Mouse (Mus musculus) neural tube, embryonic 15.5 days (tissue): Measurements from ENCODE around the gene Cmtr1. TPM values are rescaled to one million over a fixed set of nuclear protein-coding genes. Genes with fewer than 3 reads are reported as not detected.
"Not testable (repeated sequence)": the region's sequence is repeated elsewhere in the genome, so short reads cannot be mapped to it uniquely, and the experiment has no call there.

Experiments
- ATAC-seq: fragments of 200-750 bp; cut with Nextera tagmentation; 2 replicates; pipeline ENCODE4 v1.8.0; 2017; ENCODE audit warnings: mild to moderate bottlenecking, moderate TSS enrichment, moderate library complexity; ENCODE audit not compliant: low FRiP score
- H3K27ac ChIP-seq: fragments of 300-500 bp; sonication (generic); replicated peaks from 2 replicates; pipeline ENCODE4 v1.5.1; 2015; ENCODE audit warnings: mild to moderate bottlenecking, inconsistent platforms
- H3K27me3 ChIP-seq: fragments of 300-500 bp; sonication (generic); replicated peaks from 2 replicates; pipeline ENCODE4 v1.6.1; 2015; ENCODE audit warnings: inconsistent platforms
- H3K36me3 ChIP-seq: fragments of 300-500 bp; sonication (generic); 2 replicates; pipeline ENCODE4 v1.6.1; 2015; ENCODE audit warnings: inconsistent platforms
- H3K4me1 ChIP-seq: fragments of 300-500 bp; sonication (generic); 2 replicates; pipeline ENCODE4 v1.6.1; 2015; ENCODE audit warnings: inconsistent platforms
- H3K4me2 ChIP-seq: fragments of 300-500 bp; sonication (generic); 2 replicates; pipeline ENCODE4 v1.6.1; 2015; ENCODE audit warnings: inconsistent platforms, mild to moderate bottlenecking, moderate library complexity
- H3K4me3 ChIP-seq: fragments of 300-500 bp; sonication (generic); replicated peaks from 2 replicates; pipeline ENCODE4 v1.5.1; 2015; ENCODE audit warnings: mild to moderate bottlenecking, inconsistent platforms
- H3K9ac ChIP-seq: fragments of 300-500 bp; sonication (generic); replicated peaks from 2 replicates; pipeline ENCODE4 v1.6.1; 2015; ENCODE audit warnings: mild to moderate bottlenecking, inconsistent platforms
- H3K9me3 ChIP-seq: fragments of 300-500 bp; sonication (generic); replicated peaks from 2 replicates; pipeline ENCODE4 v1.6.1; 2016; ENCODE audit warnings: inconsistent platforms
- WGBS: fragments of 180-500 bp; shearing (Covaris S2); methylation state at CpG from one replicate; pipeline ENCODE4 v1.1.7; 2015; ENCODE audit warnings: mixed read lengths; 5-methylcytosine and 5-hydroxymethylcytosine counted together
- polyA plus RNA-seq: library from polyadenylated mRNA; unstranded; fragments of >200 nt; fragmentation: Nextera tagmentation; extraction: Ambion mirVana; gene quantifications from 2 replicates; pipeline ENCODE4 v1.2.1, GENCODE M21; 2015

Gene Cmtr1
- polyA plus RNA-seq, 1 experiment from 2014 or later = 119 TPM

DNA sequence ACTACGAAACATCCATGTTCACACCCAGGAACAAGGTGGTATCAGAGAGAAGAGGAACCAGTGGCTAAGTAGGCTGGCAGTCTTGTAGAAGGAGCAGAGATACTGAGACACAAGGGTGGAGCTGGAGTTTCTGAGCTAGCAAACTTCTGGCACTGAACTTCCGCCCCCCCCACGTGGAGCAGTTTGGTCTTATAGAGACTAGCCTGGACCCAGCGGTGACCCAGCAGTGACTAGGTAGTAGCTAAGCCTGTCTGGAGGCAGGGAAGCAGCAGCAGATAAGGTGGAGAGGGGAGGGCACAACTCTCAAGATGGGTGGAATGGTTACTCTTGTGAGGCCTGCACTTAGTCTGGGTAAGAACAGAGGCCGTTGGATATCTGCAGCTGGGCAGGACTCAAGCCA is 48.4 kb downstream of the Cmtr1 start:
- no peaks in the 10 kb centered on the region for H3K27me3 ChIP-seq
- peaks cover 8% of the 10 kb centered on the region; the same call in 1 of the 2 replicates for H3K36me3 ChIP-seq
- WGBS = 85% methylated on average over 5 of the region's 5 CpGs
- no peak overlapping the region for H3K27ac ChIP-seq
- H3K4me3 ChIP-seq = no peak overlapping the region
- ATAC-seq = no peak
- H3K4me1 ChIP-seq = peaks cover 64% of the 10 kb centered on the region
- H3K9ac ChIP-seq = no peak overlapping the region
- H3K4me2 ChIP-seq = no peak overlapping the region
- H3K9me3 ChIP-seq = no peaks in the 10 kb centered on the region

GRCm38 (mm10) chr17:29710562-29711044 is 50.2 kb downstream of the Cmtr1 start:
- Histone ChIP-seq H3K9me3 (no peaks in the 10 kb centered on the region), H3K27me3 (no peaks in the 10 kb centered on the region), H3K36me3 (no peaks in the 10 kb centered on the region), H3K4me3 (no peak overlapping the region), H3K27ac (peak overlapping the region; percentile 61), H3K4me2 (no peak overlapping the region), H3K9ac (no peak overlapping the region), H3K4me1 (peaks cover 64% of the 10 kb centered on the region)
- WGBS = 53% methylated on average over 11 of the region's 11 CpGs
- ATAC-seq = no peak

GRCm38 (mm10) chr17:29711076-29711744 is 50.8 kb downstream of the Cmtr1 start:
- Histone ChIP-seq H3K27me3 (no peaks in the 10 kb centered on the region), H3K9me3 (no peaks in the 10 kb centered on the region), H3K4me2 (no peak overlapping the region), H3K27ac (peak overlapping the region; percentile 61), H3K4me1 (peaks cover 69% of the 10 kb centered on the region), H3K4me3 (no peak overlapping the region), H3K36me3 (no peaks in the 10 kb centered on the region), H3K9ac (no peak overlapping the region)
- 52% methylated on average over 19 of the region's 19 CpGs for WGBS
- ATAC-seq = no peak

DNA sequence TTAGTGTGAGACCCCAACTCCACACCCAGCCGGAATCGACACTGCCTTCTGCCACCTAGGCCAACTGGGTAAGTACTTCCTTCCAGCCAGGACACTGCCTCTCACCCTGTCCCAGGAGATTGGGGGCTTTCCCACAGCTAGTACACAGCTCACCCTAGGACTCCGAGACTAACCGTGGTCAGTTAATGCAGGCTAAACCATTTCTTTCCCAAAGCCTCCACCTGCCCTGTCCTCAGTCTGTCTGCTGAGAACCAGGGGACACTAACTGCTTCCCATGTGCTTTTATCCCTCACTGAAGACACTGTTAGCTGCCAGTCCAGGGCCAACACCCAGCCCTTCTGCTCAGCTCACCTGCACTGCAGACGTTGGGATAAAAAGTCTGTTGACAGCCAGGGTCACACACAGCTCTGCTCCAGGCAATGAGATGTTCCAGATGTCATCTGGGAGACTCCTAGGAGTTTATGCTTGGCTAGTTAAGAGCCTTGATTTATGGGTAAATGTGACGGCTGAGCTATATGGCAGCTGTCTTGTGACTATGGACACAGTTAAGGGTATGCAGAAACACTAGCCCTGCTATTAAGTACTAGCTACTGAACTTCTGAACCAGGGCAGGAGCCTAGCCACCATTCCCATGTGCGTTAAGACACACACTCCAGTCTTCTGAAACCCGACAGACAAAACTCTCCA is 51.5 kb downstream of the Cmtr1 start:
- H3K27ac ChIP-seq = 0 out of 2 replicates have a peak overlapping the region, but pooled peaks have one; percentile 37
- H3K36me3 ChIP-seq = no peaks in the 10 kb centered on the region
- peaks cover 68% of the 10 kb centered on the region for H3K4me1 ChIP-seq
- H3K9me3 ChIP-seq = no peaks in the 10 kb centered on the region
- no peak overlapping the region for H3K9ac ChIP-seq
- no peak for ATAC-seq
- no peaks in the 10 kb centered on the region for H3K27me3 ChIP-seq
- no peak overlapping the region for H3K4me2 ChIP-seq
- no peak overlapping the region for H3K4me3 ChIP-seq
- 64% methylated on average over 8 of the region's 8 CpGs for WGBS

GRCm38 (mm10) chr17:29712565-29712964 is 52.2 kb downstream of the Cmtr1 start:
- 44% methylated on average over 7 of the region's 7 CpGs for WGBS
- H3K27ac ChIP-seq = no peak overlapping the region
- ATAC-seq = no peak

GRCm38 (mm10) chr17:29713734-29714133 is 53.3 kb downstream of the Cmtr1 start:
- H3K4me2 ChIP-seq, H3K9ac ChIP-seq, H3K27me3 ChIP-seq, H3K4me3 ChIP-seq, H3K27ac ChIP-seq, H3K36me3 ChIP-seq, ATAC-seq, H3K9me3 ChIP-seq: not testable (repeated sequence)
- 96% methylated on average over 4 of the region's 4 CpGs for WGBS
- H3K4me1 ChIP-seq = peaks cover 58% of the 10 kb centered on the region

More at GRCm38 (mm10) chr17:29712565-29712964, 52.2 kb downstream of the Cmtr1 start:
- Histone ChIP-seq H3K36me3 (no peaks in the 10 kb centered on the region), H3K4me2 (no peak overlapping the region), H3K27me3 (no peaks in the 10 kb centered on the region), H3K9ac (no peak overlapping the region), H3K9me3 (no peaks in the 10 kb centered on the region), H3K4me3 (no peak overlapping the region), H3K4me1 (peaks cover 67% of the 10 kb centered on the region)

GRCm38 (mm10) chr17:29716732-29717445 is 56.5 kb downstream of the Cmtr1 start, which contains the start of gene Ccdc167:
Gene Ccdc167, minus strand, starts transcription at chr17:29717044.
- H3K27me3 ChIP-seq = 0 out of 2 replicates have a peak, but pooled peaks cover 3% of the 10 kb centered on the region
- no peaks in the 10 kb centered on the region for H3K36me3 ChIP-seq
- 5% methylated on average over 41 of the region's 41 CpGs for WGBS
- ATAC-seq = peak; percentile 96
- peak within 1 kb of the TSS; percentile 89 for H3K4me2 ChIP-seq
- H3K27ac ChIP-seq = peak within 1 kb of the TSS; percentile 75
- peak within 1 kb of the TSS; percentile 63 for H3K9ac ChIP-seq
- no peaks in the 10 kb centered on the region for H3K9me3 ChIP-seq
- peak within 1 kb of the TSS; percentile 52 for H3K4me3 ChIP-seq
- H3K4me1 ChIP-seq = peaks cover 27% of the 10 kb centered on the region

DNA sequence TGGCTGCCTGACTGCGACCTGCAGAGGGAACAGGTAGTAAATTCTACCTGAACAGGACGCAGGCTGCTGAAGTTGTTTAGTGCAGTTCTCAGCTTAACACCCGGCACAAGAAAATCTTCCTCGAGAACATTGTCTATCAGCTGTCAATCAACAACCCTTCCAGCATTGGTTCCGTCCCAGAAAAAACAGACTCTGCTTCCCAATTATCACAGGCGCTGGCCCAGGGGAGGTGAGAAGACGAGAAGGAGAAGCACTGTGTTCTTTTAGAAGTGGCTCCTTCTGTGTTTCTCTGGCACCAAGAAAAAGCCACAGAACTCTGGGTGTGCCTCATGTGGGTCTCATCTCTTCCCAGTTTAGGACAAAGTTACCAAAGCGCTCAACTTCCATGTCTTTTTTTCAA is 58.3 kb downstream of the Cmtr1 start:
- H3K9ac ChIP-seq = no peak overlapping the region
- no peak overlapping the region for H3K27ac ChIP-seq
- H3K4me3 ChIP-seq = no peak overlapping the region
- 0 out of 2 replicates have a peak, but pooled peaks cover 3% of the 10 kb centered on the region for H3K27me3 ChIP-seq
- peaks cover 14% of the 10 kb centered on the region for H3K4me1 ChIP-seq
- no peaks in the 10 kb centered on the region for H3K9me3 ChIP-seq
- 93% methylated on average over 8 of the region's 8 CpGs for WGBS
- ATAC-seq = no peak
- H3K4me2 ChIP-seq = no peak overlapping the region
- H3K36me3 ChIP-seq = no peaks in the 10 kb centered on the region

- no peak overlapping the region for H3K9ac ChIP-seq
- 70% methylated on average over 13 of the region's 13 CpGs for WGBS
- H3K4me1 ChIP-seq = peaks cover 14% of the 10 kb centered on the region
- no peaks in the 10 kb centered on the region for H3K9me3 ChIP-seq
- no peak overlapping the region for H3K4me3 ChIP-seq
- H3K4me2 ChIP-seq = no peak overlapping the region
- H3K27me3 ChIP-seq = 0 out of 2 replicates have a peak, but pooled peaks cover 3% of the 10 kb centered on the region
- H3K36me3 ChIP-seq = no peaks in the 10 kb centered on the region
- H3K27ac ChIP-seq = no peak overlapping the region
- no peak for ATAC-seq
Observed at GRCm38 (mm10) chr17:29719628-29720575, 59.5 kb downstream of the Cmtr1 start.

GRCm38 (mm10) chr17:29720755-29721365 is 60.5 kb downstream of the Cmtr1 start:
- 67% methylated on average over 11 of the region's 11 CpGs for WGBS
- ATAC-seq = no peak
- Histone ChIP-seq H3K27me3 (0 out of 2 replicates have a peak, but pooled peaks cover 3% of the 10 kb centered on the region), H3K4me2 (no peak overlapping the region), H3K9ac (no peak overlapping the region), H3K4me3 (no peak overlapping the region), H3K4me1 (peaks cover 12% of the 10 kb centered on the region), H3K9me3 (no peaks in the 10 kb centered on the region), H3K27ac (no peak overlapping the region), H3K36me3 (no peaks in the 10 kb centered on the region)
